ENCODE assay signal across 9 mouse cellular contexts in genomic region chr5:24357461-24357860, GRCm38 (mm10). TPM values are rescaled to one million over a fixed set of nuclear protein-coding genes. Genes with fewer than 3 reads are reported as not detected.
DNase-seq lines count a peak whose midpoint lies in the region; ATAC-seq and TF ChIP-seq lines count a peak whose summit lies in the region.
"Had no signal": no experiment of that assay in that cellular context is flagged by ENCODE, and none has a peak within 500 bp of the region (broad histone marks: within the 10 kb centered on the region; RNA-seq: fewer than 3 reads in every experiment).

No protein-coding gene starts in this region.

- no peaks in the 10 kb centered on the region for H3K9me3 ChIP-seq in forebrain, embryonic 10.5 days
- no peaks in the 10 kb centered on the region for H3K9me3 ChIP-seq in forebrain, embryonic 13.5 days (replicated peaks)
- no peaks in the 10 kb centered on the region for H3K9me3 ChIP-seq in heart, embryonic 10.5 days
- H3K9me3 ChIP-seq: G1E had no signal

- DNase-seq in forebrain, embryonic 10.5 days (ENCODE audit: extremely low spot score, low spot score) = peak; percentile 82
- DNase-seq in adrenal gland, postnatal 36 days = peak; percentile 80 to 88
- peak; percentile 94 for DNase-seq in heart, embryonic 10.5 days (ENCODE audit: low spot score)
- peak; percentile 93 to 94 for DNase-seq in kidney, postnatal 4 days
- peak; percentile 13 to 50 for DNase-seq in natural killer cell, adult 2 months (ENCODE audit: low spot score in 2 of 2)
- no peak for DNase-seq in layer of hippocampus, adult 9-11 months

- no peak overlapping the region for H3K4me2 ChIP-seq in forebrain, embryonic 13.5 days

- peaks cover 17% of the 10 kb centered on the region for H3K4me1 ChIP-seq in forebrain, embryonic 10.5 days
- H3K4me1 ChIP-seq in forebrain, embryonic 13.5 days = peaks cover 15% of the 10 kb centered on the region
- peaks cover 32% of the 10 kb centered on the region for H3K4me1 ChIP-seq in heart, embryonic 10.5 days

- peaks cover 27% of the 10 kb centered on the region for H3K27me3 ChIP-seq in forebrain, embryonic 10.5 days (ENCODE audit: poor library complexity, severe bottlenecking)
- peaks cover 10% of the 10 kb centered on the region for H3K27me3 ChIP-seq in forebrain, embryonic 13.5 days
- peaks cover 3% of the 10 kb centered on the region for H3K27me3 ChIP-seq in C2C12 (ENCODE audit: control insufficient read depth, insufficient read depth, insufficient read length)
- peaks cover 10% of the 10 kb centered on the region for H3K27me3 ChIP-seq in heart, embryonic 10.5 days (ENCODE audit: insufficient read depth, poor library complexity, severe bottlenecking)

- no peak for ATAC-seq in forebrain, embryonic 13.5 days

- no peak for TF ChIP-seq CTCF in C2C12 (IDR thresholded peaks at IDR 0.05; ENCODE audit: control insufficient read depth, insufficient read depth, insufficient read length)

- no peaks in the 10 kb centered on the region for H3K79me2 ChIP-seq in C2C12 (ENCODE audit: control insufficient read depth, insufficient read depth)

- no peak overlapping the region for H3K9ac ChIP-seq in forebrain, embryonic 13.5 days

- no peaks in the 10 kb centered on the region for H3K79me3 ChIP-seq in C2C12 (ENCODE audit: low read depth)

- no peak overlapping the region for H3ac ChIP-seq in C2C12 (ENCODE audit: control insufficient read depth, insufficient read length, low read depth)

- H3K4me3 ChIP-seq in forebrain, embryonic 10.5 days = no peak overlapping the region
- no peak overlapping the region for H3K4me3 ChIP-seq in forebrain, embryonic 13.5 days
- no peak overlapping the region for H3K4me3 ChIP-seq in C2C12 (ENCODE audit: insufficient read depth, poor library complexity, severe bottlenecking)
- H3K4me3 ChIP-seq in heart, embryonic 10.5 days = no peak overlapping the region

- 13% methylated on average over 7 of the region's 7 CpGs for WGBS in forebrain, embryonic 10.5 days
- WGBS in forebrain, embryonic 13.5 days = 13% methylated on average over 7 of the region's 7 CpGs
- WGBS in heart, embryonic 10.5 days = 11% methylated on average over 7 of the region's 7 CpGs

- no peak overlapping the region for H3K27ac ChIP-seq in forebrain, embryonic 10.5 days
- no peak overlapping the region for H3K27ac ChIP-seq in forebrain, embryonic 13.5 days
- H3K27ac ChIP-seq in heart, embryonic 10.5 days = no peak overlapping the region

- no peaks in the 10 kb centered on the region for H3K36me3 ChIP-seq in forebrain, embryonic 10.5 days (replicated peaks)
- no peaks in the 10 kb centered on the region for H3K36me3 ChIP-seq in forebrain, embryonic 13.5 days (ENCODE audit: poor library complexity, severe bottlenecking)
- no peaks in the 10 kb centered on the region for H3K36me3 ChIP-seq in C2C12 (ENCODE audit: control insufficient read depth, insufficient read depth)
- H3K36me3 ChIP-seq in heart, embryonic 10.5 days = no peaks in the 10 kb centered on the region
- H3K36me3 ChIP-seq: G1E had no signal

TF ChIP-seq in C2C12, 6 proteins besides CTCF, POLR2A, EP300 and RAD21:
- peak; percentile 25 for TF ChIP-seq MAX (IDR thresholded peaks at IDR 0.05)
- no peak for TF ChIP-seq USF1 (IDR thresholded peaks at IDR 0.05; ENCODE audit: low read depth)
- no peak for TF ChIP-seq FOSL1 (IDR thresholded peaks at IDR 0.05; ENCODE audit: insufficient read depth, low read length, poor library complexity, severe bottlenecking)
- no peak for TF ChIP-seq MYOG (IDR thresholded peaks at IDR 0.05; ENCODE audit: control insufficient read depth, extremely low read depth, insufficient read length)

RNA-seq across cellular contexts. Expression of gene Kcnh2, which starts 6.1 kb away (rescaled TPM):
- polyA plus RNA-seq in forebrain, embryonic 10.5 days (2016; fragmentation: Nextera tagmentation; extraction: Ambion mirVana) = 17.8 and 21.3 TPM in 2 replicates
- 4.3 and 6.9 TPM in 2 replicates for polyA plus RNA-seq in forebrain, embryonic 13.5 days (2015; fragmentation: Nextera tagmentation; extraction: Ambion mirVana)
- polyA plus RNA-seq in C2C12 (2012; fragmentation: generic; extraction: Trizol) = 3.1 TPM
- 10 to 100 TPM; 14.4 to 14.7 TPM for total RNA-seq in adrenal gland, postnatal 36 days (2021)
- 28.8 and 32.2 TPM in 2 replicates for polyA plus RNA-seq in heart, embryonic 10.5 days (2016; fragmentation: Nextera tagmentation; extraction: Ambion mirVana)

RNA-seq across cellular contexts. Expression of gene Nos3, which starts 7.1 kb away (rescaled TPM):
- 7.6 and 8.1 TPM in 2 replicates for polyA plus RNA-seq in forebrain, embryonic 10.5 days (2016; fragmentation: Nextera tagmentation; extraction: Ambion mirVana)
- polyA plus RNA-seq in forebrain, embryonic 13.5 days (2015; fragmentation: Nextera tagmentation; extraction: Ambion mirVana) = 5.6 and 5.9 TPM in 2 replicates
- 0.13 TPM for polyA plus RNA-seq in C2C12 (2012; fragmentation: generic; extraction: Trizol)
- 10 to 100 TPM in 1 of 2 experiments, 1 to 10 TPM in 1; 7.1 to 14.2 TPM for total RNA-seq in adrenal gland, postnatal 36 days (2021)
- 23.2 and 40.8 TPM in 2 replicates for polyA plus RNA-seq in heart, embryonic 10.5 days (2016; fragmentation: Nextera tagmentation; extraction: Ambion mirVana)

RNA-seq across cellular contexts. Expression of gene Atg9b, which starts 34.5 kb away (rescaled TPM):
- polyA plus RNA-seq in forebrain, embryonic 10.5 days (2016; fragmentation: Nextera tagmentation; extraction: Ambion mirVana) = 0.99 and 1.3 TPM in 2 replicates
- 0.52 and 0.57 TPM in 2 replicates for polyA plus RNA-seq in forebrain, embryonic 13.5 days (2015; fragmentation: Nextera tagmentation; extraction: Ambion mirVana)
- 0.48 TPM for polyA plus RNA-seq in C2C12 (2012; fragmentation: generic; extraction: Trizol)
- total RNA-seq in adrenal gland, postnatal 36 days (2021) = 1 to 10 TPM in 1 of 2 experiments, under 1 TPM in 1; 0.99 to 1.6 TPM
- 1.2 and 2.3 TPM in 2 replicates for polyA plus RNA-seq in heart, embryonic 10.5 days (2016; fragmentation: Nextera tagmentation; extraction: Ambion mirVana)

RNA-seq across cellular contexts. Expression of gene Abcb8, which starts 36.0 kb away (rescaled TPM):
- 57.1 and 61.8 TPM in 2 replicates for polyA plus RNA-seq in forebrain, embryonic 10.5 days (2016; fragmentation: Nextera tagmentation; extraction: Ambion mirVana)
- 39.0 and 48.1 TPM in 2 replicates for polyA plus RNA-seq in forebrain, embryonic 13.5 days (2015; fragmentation: Nextera tagmentation; extraction: Ambion mirVana)
- 25.1 TPM for polyA plus RNA-seq in C2C12 (2012; fragmentation: generic; extraction: Trizol)
- 10 to 100 TPM; 66.8 to 76.5 TPM for total RNA-seq in adrenal gland, postnatal 36 days (2021)
- polyA plus RNA-seq in heart, embryonic 10.5 days (2016; fragmentation: Nextera tagmentation; extraction: Ambion mirVana) = 62.7 and 81.3 TPM in 2 replicates

RNA-seq across cellular contexts. Expression of gene Asic3, which starts 55.7 kb away (rescaled TPM):
- 0.20 TPM in 1 of 2 replicates, not detected in the other for polyA plus RNA-seq in forebrain, embryonic 10.5 days (2016; fragmentation: Nextera tagmentation; extraction: Ambion mirVana)
- 0.24 TPM in 1 of 2 replicates, not detected in the other for polyA plus RNA-seq in forebrain, embryonic 13.5 days (2015; fragmentation: Nextera tagmentation; extraction: Ambion mirVana)
- polyA plus RNA-seq in C2C12 (2012; fragmentation: generic; extraction: Trizol) = 0.19 TPM
- total RNA-seq in adrenal gland, postnatal 36 days (2021) = under 1 TPM; 0.26 to 0.36 TPM
- 0.11 TPM in 1 of 2 replicates, not detected in the other for polyA plus RNA-seq in heart, embryonic 10.5 days (2016; fragmentation: Nextera tagmentation; extraction: Ambion mirVana)
- polyA plus RNA-seq: G1E had no signal
